Mouse (Mus musculus): ENCODE measurements at regions not wholly inside any gene's neighbourhood (a gene's known extent, or its start where the extent isn't known, plus 50 kb on each side); places are given as distances from the start of the nearest gene placed in this dataset.

- Histone ChIP-seq H3K36me3 (ENCODE audit: control insufficient read depth, insufficient read depth, low read length) (no peaks in the 10 kb centered on the region), H3K4me2 (ENCODE audit: low read length) (no peak overlapping the region), H3K27me3 (replicated peaks; ENCODE audit: control insufficient read depth, insufficient read depth, low read length) (peaks cover 46% of the 10 kb centered on the region), H3K27ac (ENCODE audit: low read depth) (no peak overlapping the region), H3K4me1 (replicated peaks; ENCODE audit: control insufficient read depth, insufficient read depth, low read length) (peaks cover 6% of the 10 kb centered on the region; the same call in 1 of the 2 replicates), H3K4me3 (ENCODE audit: low read depth, low read length) (no peak overlapping the region), H3K9ac (ENCODE audit: low read length) (no peak overlapping the region), H3K9me3 (ENCODE audit: control insufficient read depth, low read length) (no peaks in the 10 kb centered on the region)
- WGBS: 57% methylated on average over 4 of the region's 4 CpGs
- no peak for DNase-seq (ENCODE audit: low spot score)
- ATAC-seq (replicated peaks; ENCODE audit: low FRiP score, low TSS enrichment, low read depth): no peak
These were observed 224.5 kb upstream of the Irx5 start for GRCm38 (mm10) chr8:92132949-92133348.

GRCm38 (mm10) chr8:92132526-92132925, 224.9 kb upstream of the Irx5 start:
- ATAC-seq (replicated peaks; ENCODE audit: low FRiP score, low TSS enrichment, low read depth): no peak
- peaks cover 46% of the 10 kb centered on the region for H3K27me3 ChIP-seq (replicated peaks; ENCODE audit: control insufficient read depth, insufficient read depth, low read length)
- H3K4me2 ChIP-seq (ENCODE audit: low read length): no peak overlapping the region
- no peaks in the 10 kb centered on the region for H3K36me3 ChIP-seq (ENCODE audit: control insufficient read depth, insufficient read depth, low read length)
- H3K4me1 ChIP-seq (replicated peaks; ENCODE audit: control insufficient read depth, insufficient read depth, low read length): peaks cover 6% of the 10 kb centered on the region; the same call in 1 of the 2 replicates
- no peaks in the 10 kb centered on the region for H3K9me3 ChIP-seq (ENCODE audit: control insufficient read depth, low read length)
- 73% methylated on average over 5 of the region's 5 CpGs for WGBS
- no peak overlapping the region for H3K9ac ChIP-seq (ENCODE audit: low read length)
- H3K4me3 ChIP-seq (ENCODE audit: low read depth, low read length): no peak overlapping the region
- no peak overlapping the region for H3K27ac ChIP-seq (ENCODE audit: low read depth)
- DNase-seq (ENCODE audit: low spot score): no peak

DNA sequence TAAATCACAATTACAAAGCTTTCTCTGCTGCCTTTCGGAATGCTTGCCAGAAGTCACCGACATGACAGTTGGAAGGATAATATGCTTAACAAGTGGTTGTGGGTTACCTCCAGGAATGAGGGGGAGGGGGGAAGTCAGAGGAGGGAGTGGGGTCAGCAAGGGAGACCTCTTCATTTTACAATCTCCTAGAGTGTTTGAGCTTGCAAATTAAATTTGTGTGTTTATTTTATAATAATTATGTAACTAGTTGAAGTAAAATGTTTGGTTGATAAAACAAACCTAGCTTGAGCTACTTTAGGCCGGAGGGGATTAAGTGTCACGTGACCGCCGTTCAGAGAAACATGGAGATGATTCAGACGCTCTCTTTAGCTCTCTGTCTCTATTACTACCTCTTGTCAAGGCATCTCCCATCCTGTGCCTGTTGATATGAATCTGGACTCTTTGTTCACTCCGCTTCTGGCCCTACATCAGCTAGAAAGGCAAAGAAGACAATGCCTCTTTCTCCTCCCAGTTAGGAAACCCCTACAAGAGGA, 227.3 kb upstream of the Irx5 start:
- H3K9ac ChIP-seq (ENCODE audit: low read length): no peak overlapping the region
- H3K36me3 ChIP-seq (ENCODE audit: control insufficient read depth, insufficient read depth, low read length): no peaks in the 10 kb centered on the region
- no peak overlapping the region for H3K4me3 ChIP-seq (ENCODE audit: low read depth, low read length)
- peaks cover 2% of the 10 kb centered on the region; the same call in 1 of the 2 replicates for H3K4me1 ChIP-seq (replicated peaks; ENCODE audit: control insufficient read depth, insufficient read depth, low read length)
- peaks cover 37% of the 10 kb centered on the region for H3K27me3 ChIP-seq (replicated peaks; ENCODE audit: control insufficient read depth, insufficient read depth, low read length)
- H3K4me2 ChIP-seq (ENCODE audit: low read length): no peak overlapping the region
- ATAC-seq (replicated peaks; ENCODE audit: low FRiP score, low TSS enrichment, low read depth): peak; percentile 23; the same call in 1 of the 2 replicates
- H3K27ac ChIP-seq (ENCODE audit: low read depth): no peak overlapping the region
- peak; percentile 57 for DNase-seq (ENCODE audit: low spot score)
- WGBS: 33% methylated on average over 8 of the region's 8 CpGs
- no peaks in the 10 kb centered on the region for H3K9me3 ChIP-seq (ENCODE audit: control insufficient read depth, low read length)

GRCm38 (mm10) chr8:92129241-92130015, 228.0 kb upstream of the Irx5 start:
- H3K27me3 ChIP-seq (replicated peaks; ENCODE audit: control insufficient read depth, insufficient read depth, low read length): peaks cover 30% of the 10 kb centered on the region
- H3K4me3 ChIP-seq (ENCODE audit: low read depth, low read length): no peak overlapping the region
- peaks cover 2% of the 10 kb centered on the region; the same call in 1 of the 2 replicates for H3K4me1 ChIP-seq (replicated peaks; ENCODE audit: control insufficient read depth, insufficient read depth, low read length)
- H3K9ac ChIP-seq (ENCODE audit: low read length): no peak overlapping the region
- 40% methylated on average over 6 of the region's 6 CpGs for WGBS
- no peak overlapping the region for H3K4me2 ChIP-seq (ENCODE audit: low read length)
- H3K27ac ChIP-seq (ENCODE audit: low read depth): no peak overlapping the region
- ATAC-seq (replicated peaks; ENCODE audit: low FRiP score, low TSS enrichment, low read depth) (peak; percentile 62), DNase-seq (ENCODE audit: low spot score) (peak; percentile 56)
- no peaks in the 10 kb centered on the region for H3K9me3 ChIP-seq (ENCODE audit: control insufficient read depth, low read length)
- H3K36me3 ChIP-seq (ENCODE audit: control insufficient read depth, insufficient read depth, low read length): no peaks in the 10 kb centered on the region

GRCm38 (mm10) chr8:92125631-92126030, 231.8 kb upstream of the Irx5 start:
- no peaks in the 10 kb centered on the region for H3K9me3 ChIP-seq (ENCODE audit: control insufficient read depth, low read length)
- WGBS: 67% methylated on average over 3 of the region's 3 CpGs
- H3K9ac ChIP-seq (ENCODE audit: low read length): no peak overlapping the region
- H3K4me3 ChIP-seq (ENCODE audit: low read depth, low read length): no peak overlapping the region
- ATAC-seq (replicated peaks; ENCODE audit: low FRiP score, low TSS enrichment, low read depth) (no peak), DNase-seq (ENCODE audit: low spot score) (no peak)
- no peaks in the 10 kb centered on the region for H3K36me3 ChIP-seq (ENCODE audit: control insufficient read depth, insufficient read depth, low read length)
- no peak overlapping the region for H3K27ac ChIP-seq (ENCODE audit: low read depth)
- H3K4me1 ChIP-seq (replicated peaks; ENCODE audit: control insufficient read depth, insufficient read depth, low read length): peaks cover 2% of the 10 kb centered on the region; the same call in 1 of the 2 replicates
- H3K4me2 ChIP-seq (ENCODE audit: low read length): no peak overlapping the region
- H3K27me3 ChIP-seq (replicated peaks; ENCODE audit: control insufficient read depth, insufficient read depth, low read length): peaks cover 7% of the 10 kb centered on the region

- Histone ChIP-seq H3K27ac (ENCODE audit: low read depth) (no peak overlapping the region), H3K4me3 (ENCODE audit: low read depth, low read length) (no peak overlapping the region), H3K36me3 (ENCODE audit: control insufficient read depth, insufficient read depth, low read length) (no peaks in the 10 kb centered on the region), H3K27me3 (replicated peaks; ENCODE audit: control insufficient read depth, insufficient read depth, low read length) (no peaks in the 10 kb centered on the region), H3K4me2 (ENCODE audit: low read length) (no peak overlapping the region), H3K9ac (ENCODE audit: low read length) (no peak overlapping the region), H3K4me1 (replicated peaks; ENCODE audit: control insufficient read depth, insufficient read depth, low read length) (0 out of 2 replicates have a peak, but pooled peaks cover 3% of the 10 kb centered on the region), H3K9me3 (ENCODE audit: control insufficient read depth, low read length) (no peaks in the 10 kb centered on the region)
- DNase-seq (ENCODE audit: low spot score): no peak
- no peak for ATAC-seq (replicated peaks; ENCODE audit: low FRiP score, low TSS enrichment, low read depth)
- 49% methylated on average over 2 of the region's 2 CpGs for WGBS
These were observed 236.1 kb upstream of the Irx5 start for GRCm38 (mm10) chr8:92121296-92121695.

DNA sequence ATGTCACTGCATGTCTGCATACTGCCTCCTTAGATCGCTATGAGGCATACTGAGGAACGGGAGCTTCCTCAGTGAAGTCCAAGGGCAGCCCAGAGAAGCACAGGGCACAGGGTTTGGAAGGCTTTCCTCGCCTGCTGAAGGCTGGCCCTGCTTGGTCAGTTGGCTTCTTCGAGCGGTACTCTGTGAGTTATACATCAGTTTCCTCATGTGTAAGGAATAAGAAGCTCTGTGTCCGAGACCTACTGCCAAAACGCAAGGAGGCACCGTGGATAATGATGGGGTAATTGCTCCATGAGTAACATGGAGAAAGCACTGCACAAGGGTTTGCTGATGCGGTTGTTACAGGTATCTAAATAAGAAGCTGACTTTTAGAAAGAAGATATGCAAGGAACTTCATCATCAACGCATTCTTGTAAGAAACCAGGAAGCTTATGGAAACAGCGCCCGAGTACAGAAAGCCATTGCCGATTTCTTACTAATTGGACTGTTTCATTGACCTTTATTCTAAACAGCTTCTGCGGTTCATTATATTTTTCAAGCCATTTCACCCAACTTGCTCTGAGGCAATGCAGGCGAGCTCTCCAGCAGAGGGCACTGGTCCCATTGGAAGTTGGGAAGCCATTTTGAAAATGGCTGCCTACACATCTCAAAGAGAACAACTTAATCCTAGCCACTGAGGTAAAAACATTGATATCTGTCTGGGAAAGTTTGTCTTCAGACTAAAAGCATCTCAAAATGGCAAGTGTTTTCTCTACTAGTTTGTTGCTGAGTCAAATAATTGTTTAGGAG, 241.8 kb upstream of the Irx5 start:
- Histone ChIP-seq H3K9me3 (ENCODE audit: control insufficient read depth, low read length) (no peaks in the 10 kb centered on the region), H3K4me3 (ENCODE audit: low read depth, low read length) (no peak overlapping the region), H3K36me3 (ENCODE audit: control insufficient read depth, insufficient read depth, low read length) (no peaks in the 10 kb centered on the region), H3K4me1 (replicated peaks; ENCODE audit: control insufficient read depth, insufficient read depth, low read length) (peaks cover 13% of the 10 kb centered on the region; the same call in 1 of the 2 replicates), H3K27me3 (replicated peaks; ENCODE audit: control insufficient read depth, insufficient read depth, low read length) (no peaks in the 10 kb centered on the region), H3K27ac (ENCODE audit: low read depth) (no peak overlapping the region), H3K9ac (ENCODE audit: low read length) (no peak overlapping the region), H3K4me2 (ENCODE audit: low read length) (no peak overlapping the region)
- ATAC-seq (replicated peaks; ENCODE audit: low FRiP score, low TSS enrichment, low read depth) (no peak), DNase-seq (ENCODE audit: low spot score) (no peak)
- 90% methylated on average over 15 of the region's 15 CpGs for WGBS

- H3K27ac ChIP-seq (ENCODE audit: low read depth): no peak overlapping the region
- DNase-seq (ENCODE audit: low spot score) (no peak), ATAC-seq (replicated peaks; ENCODE audit: low FRiP score, low TSS enrichment, low read depth) (no peak)
- no peak overlapping the region for H3K4me3 ChIP-seq (ENCODE audit: low read depth, low read length)
- 17% methylated on average over 22 of the region's 22 CpGs for WGBS
- H3K4me2 ChIP-seq (ENCODE audit: low read length): peak overlapping the region; percentile 11; the same call in 1 of the 2 replicates
- H3K9me3 ChIP-seq (ENCODE audit: control insufficient read depth, low read length): no peaks in the 10 kb centered on the region
- H3K36me3 ChIP-seq (ENCODE audit: control insufficient read depth, insufficient read depth, low read length): no peaks in the 10 kb centered on the region
- H3K4me1 ChIP-seq (replicated peaks; ENCODE audit: control insufficient read depth, insufficient read depth, low read length): peaks cover 10% of the 10 kb centered on the region; the same call in 1 of the 2 replicates
- no peak overlapping the region for H3K9ac ChIP-seq (ENCODE audit: low read length)
- H3K27me3 ChIP-seq (replicated peaks; ENCODE audit: control insufficient read depth, insufficient read depth, low read length): no peaks in the 10 kb centered on the region
These were observed 242.8 kb upstream of the Irx5 start for GRCm38 (mm10) chr8:92114311-92115275.
